Mouse (Mus musculus) heart, adult 2 months (tissue): ENCODE results near the gene Cdk5r1. TPM values are rescaled to one million over a fixed set of nuclear protein-coding genes. Genes with fewer than 3 reads are reported as not detected.
A peak's percentile ranks its signal among the peaks of the same experiment; 100 is the strongest.

ENCODE experiments used
- DNase-seq, 2 experiments: peaks; one replicate each; pipeline ENCODE4 v3.0.0; 2021
- H3K27ac ChIP-seq: fragments of 200-600 bp; 2 replicates; pipeline ENCODE4 v1.8.1; 2022
- H3K27me3 ChIP-seq: fragments of 200-500 bp; 2 replicates; pipeline ENCODE4 v1.6.1; 2012; ENCODE audit warnings: mild to moderate bottlenecking, low read length, inconsistent platforms, mixed read lengths; ENCODE audit not compliant: control insufficient read depth, insufficient read depth
- H3K36me3 ChIP-seq: fragments of 200-500 bp; 2 replicates; pipeline ENCODE4 v1.6.1; 2012; ENCODE audit warnings: low read length, inconsistent platforms; ENCODE audit not compliant: control insufficient read depth, insufficient read depth
- H3K4me1 ChIP-seq: fragments of 200-500 bp; 2 replicates; pipeline ENCODE4 v1.6.1; 2011; ENCODE audit warnings: low read length; ENCODE audit not compliant: control insufficient read depth, insufficient read depth
- H3K4me3 ChIP-seq: fragments of 200-600 bp; 2 replicates; pipeline ENCODE4 v1.8.1; 2022
- H3K79me2 ChIP-seq: fragments of 200-500 bp; replicated peaks from 2 replicates; pipeline ENCODE4 v1.6.1; 2012; ENCODE audit warnings: mild to moderate bottlenecking, inconsistent platforms, low read length, moderate library complexity, mixed read lengths; ENCODE audit not compliant: control insufficient read depth, insufficient read depth
- H3K9ac ChIP-seq: fragments of 200-500 bp; 2 replicates; pipeline ENCODE4 v1.6.1; 2012; ENCODE audit warnings: low read depth, mild to moderate bottlenecking, control low read depth, inconsistent platforms, low read length, mixed read lengths
- CTCF ChIP-seq: fragments of 200-600 bp; IDR thresholded peaks from 2 replicates; pipeline ENCODE4 v1.8.1; 2022; ENCODE audit warnings: antibody characterized with exemption, mild to moderate bottlenecking, moderate library complexity
- EP300 ChIP-seq: fragments of 200-500 bp; IDR thresholded peaks from 2 replicates; pipeline ENCODE4 v1.6.1; 2011; ENCODE audit warnings: low read depth, low read length, control low read depth; ENCODE audit not compliant: insufficient read depth
- POLR2A ChIP-seq: fragments of 200-500 bp; IDR thresholded peaks from 2 replicates; pipeline ENCODE4 v1.6.1; 2011; ENCODE audit warnings: mild to moderate bottlenecking, low read depth, low read length, control low read depth; ENCODE audit not compliant: insufficient read depth
- WGBS: fragments of 180-500 bp; shearing (Covaris S2); methylation state at CpG from one replicate; pipeline ENCODE4 v1.1.7; 2018; 5-methylcytosine and 5-hydroxymethylcytosine counted together
- intact Hi-C: fragments of 180-260 bp; cut with DNase I; formaldehyde crosslinking; loops from one replicate; pipeline ENCODE4 v1.15.1; 2025
- polyA plus RNA-seq: library from polyadenylated mRNA; depleted of rRNA; stranded (reverse); fragments of >200 nt; gene quantifications from 2 replicates; pipeline ENCODE4 v1.2.3, GENCODE M21; 2012; rRNA removed
- total RNA-seq, 2 experiments: library from RNA; stranded (reverse); gene quantifications; 2 replicates each; pipeline ENCODE4 v1.2.3; 2021

Gene Cdk5r1
- total and polyA plus RNA-seq, 3 experiments: 0.61 to 2.3 (median 0.84) TPM

DNA sequence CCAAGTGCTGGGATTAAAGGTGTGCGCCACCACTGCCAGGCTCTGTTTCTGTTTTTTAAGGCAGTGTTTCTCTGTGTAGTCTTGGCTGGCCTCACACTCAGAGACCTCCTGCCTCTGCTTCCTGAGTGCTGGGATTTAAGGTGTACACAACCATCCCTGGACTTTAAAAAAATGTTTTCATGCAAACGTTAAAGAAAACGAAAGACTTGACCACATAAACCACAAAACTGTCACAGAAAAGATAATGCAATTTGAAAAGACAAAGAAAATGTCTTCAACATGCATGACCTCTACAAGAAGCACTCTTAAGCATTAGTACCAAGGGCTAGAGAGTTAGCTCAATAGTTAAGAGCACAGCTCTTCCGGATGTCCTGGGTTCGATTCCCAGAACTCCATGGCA lies 47.4 kb downstream of the Cdk5r1 start:
- peak overlapping the region; percentile 41; the same call in 1 of the 2 replicates for H3K27ac ChIP-seq
- H3K27me3 ChIP-seq: no peaks in the 10 kb centered on the region
- H3K4me1 ChIP-seq: peaks cover 9% of the 10 kb centered on the region
- 81% methylated on average over 5 of the region's 5 CpGs for WGBS
- DNase-seq: no peak
- H3K36me3 ChIP-seq: peaks cover 2% of the 10 kb centered on the region
- H3K9ac ChIP-seq: no peak overlapping the region
- intact Hi-C loops: loop anchor here (5.0 kb wide), 1 partner anchor 47 kb away; the partner anchor contains the start of gene Cdk5r1
- H3K79me2 ChIP-seq: no peaks in the 10 kb centered on the region
- TF ChIP-seq CTCF: no peak
- TF ChIP-seq EP300: no peak
- no peak for TF ChIP-seq POLR2A
- no peak overlapping the region for H3K4me3 ChIP-seq

DNA sequence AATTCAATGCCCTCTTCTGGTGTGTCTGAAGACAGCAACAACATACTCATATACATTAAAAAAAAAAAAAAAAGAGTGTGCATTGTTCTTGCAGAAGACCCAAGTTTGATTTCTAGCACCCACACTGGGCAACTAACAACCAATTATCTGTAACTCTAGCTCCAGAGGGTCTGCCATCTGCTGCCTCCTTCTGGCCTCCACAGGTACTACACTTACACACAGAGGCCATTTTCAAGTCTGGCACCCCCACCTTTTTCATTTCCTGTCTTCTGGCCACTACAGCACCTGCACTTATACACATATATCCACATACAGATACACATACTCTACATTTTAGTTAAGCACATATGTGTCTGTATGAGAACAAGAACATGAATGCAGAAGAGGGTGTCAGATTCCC lies 50.9 kb downstream of the Cdk5r1 start:
- Histone ChIP-seq H3K79me2 (no peaks in the 10 kb centered on the region), H3K36me3 (peaks cover under 1% of the 10 kb centered on the region), H3K27ac (no peak overlapping the region), H3K4me3 (no peak overlapping the region), H3K4me1 (peaks cover 8% of the 10 kb centered on the region), H3K9ac (no peak overlapping the region), H3K27me3 (no peaks in the 10 kb centered on the region)
- DNase-seq: no peak
- intact Hi-C loops: no loop called here
- TF ChIP-seq EP300: no peak
- peak; percentile 54 for TF ChIP-seq CTCF
- no peak for TF ChIP-seq POLR2A

DNA sequence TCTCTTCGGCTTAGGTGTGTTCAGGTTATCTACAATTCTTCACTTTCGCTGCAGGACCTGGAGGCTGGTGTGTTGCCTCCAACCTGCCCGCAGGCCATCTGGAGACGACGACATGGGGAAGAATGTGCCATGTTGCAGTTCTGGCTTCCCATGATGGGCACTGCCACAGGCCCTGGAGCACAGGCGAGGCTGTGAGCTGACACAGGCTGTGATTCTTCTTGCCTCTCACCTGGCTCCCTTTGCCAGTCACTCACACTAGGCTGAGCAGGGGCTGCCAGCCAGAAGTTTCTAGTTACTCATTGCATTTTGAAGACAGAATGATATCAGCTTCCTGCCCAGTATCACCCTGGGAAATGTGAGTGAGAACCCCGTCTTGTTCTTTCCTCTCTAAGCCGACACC lies 52.3 kb downstream of the Cdk5r1 start:
- DNase-seq: no peak
- 80% methylated on average over 8 of the region's 8 CpGs for WGBS
- intact Hi-C loops: no loop called here
- Histone ChIP-seq H3K79me2 (no peaks in the 10 kb centered on the region), H3K27ac (no peak overlapping the region), H3K36me3 (no peaks in the 10 kb centered on the region), H3K4me3 (no peak overlapping the region), H3K9ac (no peak overlapping the region), H3K27me3 (no peaks in the 10 kb centered on the region), H3K4me1 (peaks cover 3% of the 10 kb centered on the region; the same call in 1 of the 2 replicates)
- TF ChIP-seq POLR2A (no peak), EP300 (no peak), CTCF (no peak)

Other genes starting within 250 kb of the Cdk5r1 start
- 10 to 100 TPM in 1 of 2 experiments, 1 to 10 TPM in 1; 6.8 to 11.1 TPM for gene Rhbdl3, start 176.1 kb upstream of the Cdk5r1 start, total RNA-seq
- gene Rhbdl3, start 176.1 kb upstream of the Cdk5r1 start, polyA plus RNA-seq: 9.4 and 12.6 TPM in 2 replicates
- 10 to 100 TPM; 19.2 to 22.8 TPM for gene 5730455P16Rik, start 99.0 kb upstream of the Cdk5r1 start, total RNA-seq
- gene 5730455P16Rik, start 99.0 kb upstream of the Cdk5r1 start, polyA plus RNA-seq: 4.6 and 10.2 TPM in 2 replicates
- gene Zfp207, start 93.7 kb upstream of the Cdk5r1 start, total RNA-seq: 10 to 100 TPM; 58.3 to 59.9 TPM
- 63.0 and 99.1 TPM in 2 replicates for gene Zfp207, start 93.7 kb upstream of the Cdk5r1 start, polyA plus RNA-seq
- gene Psmd11, start 48.4 kb upstream of the Cdk5r1 start, total RNA-seq: 100 to 1,000 TPM in 1 of 2 experiments, 10 to 100 TPM in 1; 98.4 to 107 TPM
- 51.3 and 83.3 TPM in 2 replicates for gene Psmd11, start 48.4 kb upstream of the Cdk5r1 start, polyA plus RNA-seq